Mouse (Mus musculus): ENCODE data around the gene Lrrc27.

The Lrrc27 gene

DNA sequence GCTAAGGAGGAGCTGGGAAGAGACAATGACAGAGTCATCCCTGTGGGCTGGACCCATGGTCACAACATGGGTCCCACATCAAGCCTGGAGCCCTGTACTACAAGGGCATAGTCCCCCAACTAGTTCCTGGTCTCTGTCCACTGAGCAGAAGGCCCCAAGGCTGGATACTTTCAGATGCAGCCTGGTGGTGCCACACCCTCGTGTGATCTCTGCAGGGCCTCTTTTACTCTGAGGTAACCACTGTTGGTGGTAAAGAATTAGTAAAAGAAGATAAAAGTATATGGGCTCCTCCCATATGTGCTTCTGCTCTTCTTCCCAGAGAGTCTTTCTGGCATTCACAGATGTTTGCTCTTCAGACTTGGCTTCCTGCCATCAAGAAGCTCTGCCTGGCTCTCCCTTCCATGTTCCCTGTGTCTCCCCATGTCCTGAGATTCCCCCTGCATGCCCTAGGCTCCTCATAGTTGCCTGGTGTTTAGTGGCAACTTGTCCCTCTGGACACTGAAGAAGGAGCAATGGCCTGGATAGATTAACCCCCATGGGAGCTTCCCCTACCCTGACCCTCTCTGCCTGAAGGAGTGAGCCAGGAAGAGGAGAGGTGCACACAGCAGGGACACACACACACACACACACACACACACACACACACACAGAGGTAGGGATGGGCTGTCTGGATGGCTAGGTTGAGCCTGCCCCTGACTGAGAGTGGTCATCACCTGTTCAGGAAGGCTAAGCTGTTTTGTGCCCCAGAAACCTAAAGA, 60.0 kb downstream of the Lrrc27 start:
- DNase-seq (ENCODE audit: low read depth, low spot score), result no peak

DNA sequence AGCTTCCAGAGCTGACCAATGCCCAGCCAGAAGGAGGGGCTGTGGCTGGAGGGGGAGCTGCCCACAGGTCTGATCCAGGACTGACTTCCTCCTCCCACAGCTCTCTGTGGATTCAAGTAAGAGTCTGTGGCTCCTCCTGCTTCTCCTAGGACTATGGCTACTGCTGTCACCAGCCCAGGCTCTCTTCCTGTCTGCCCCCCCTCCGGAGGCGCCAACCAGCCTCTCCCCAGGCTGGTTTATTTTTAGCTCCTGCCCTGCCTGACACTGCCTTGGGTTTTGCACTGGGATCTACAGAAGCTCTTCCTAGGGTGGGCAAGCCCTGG, 60.6 kb downstream of the Lrrc27 start:
- no peak for DNase-seq (ENCODE audit: low read depth, low spot score)

DNA sequence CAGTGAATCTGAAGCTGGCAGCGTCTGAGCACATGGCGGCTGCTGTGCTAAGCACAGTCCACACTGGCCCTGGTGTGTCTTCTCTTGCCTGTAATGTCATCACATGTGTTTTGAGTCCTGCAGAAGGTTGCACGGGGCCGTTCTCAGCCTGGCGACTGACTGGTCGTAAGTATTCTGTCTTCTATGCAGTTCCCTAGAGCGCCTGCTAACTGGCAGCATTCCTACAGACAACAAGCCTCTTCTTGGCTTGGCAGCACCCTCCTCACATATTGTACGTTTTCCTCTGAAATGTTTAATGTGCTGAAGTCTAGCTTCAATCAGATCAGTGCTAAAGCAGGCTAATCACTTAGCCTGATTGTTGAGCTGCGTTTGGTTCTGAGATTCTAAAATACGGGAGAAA, 62.8 kb downstream of the Lrrc27 start:
- peak; percentile 43 for DNase-seq (ENCODE audit: low read depth, low spot score)

DNA sequence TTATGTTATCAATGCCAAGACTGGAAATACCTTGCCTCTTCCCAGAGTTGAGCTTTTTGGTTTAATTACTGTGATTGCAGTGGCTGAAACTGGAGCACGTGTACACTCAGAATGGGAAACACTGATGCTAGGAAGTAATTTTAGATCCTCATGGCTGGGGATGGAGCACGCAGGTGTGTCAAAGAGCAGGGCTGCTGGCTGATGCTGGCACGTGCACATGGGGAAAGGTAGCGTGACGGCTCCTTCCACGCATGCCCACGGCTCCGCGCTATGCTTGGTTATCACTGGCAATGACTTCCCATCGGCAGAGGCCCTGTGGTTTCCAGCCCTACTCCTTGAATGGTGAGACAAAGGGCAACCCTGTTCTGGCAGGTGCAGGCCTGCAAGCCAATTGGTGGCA, 63.4 kb downstream of the Lrrc27 start:
- no peak for DNase-seq (ENCODE audit: low read depth, low spot score)

DNA sequence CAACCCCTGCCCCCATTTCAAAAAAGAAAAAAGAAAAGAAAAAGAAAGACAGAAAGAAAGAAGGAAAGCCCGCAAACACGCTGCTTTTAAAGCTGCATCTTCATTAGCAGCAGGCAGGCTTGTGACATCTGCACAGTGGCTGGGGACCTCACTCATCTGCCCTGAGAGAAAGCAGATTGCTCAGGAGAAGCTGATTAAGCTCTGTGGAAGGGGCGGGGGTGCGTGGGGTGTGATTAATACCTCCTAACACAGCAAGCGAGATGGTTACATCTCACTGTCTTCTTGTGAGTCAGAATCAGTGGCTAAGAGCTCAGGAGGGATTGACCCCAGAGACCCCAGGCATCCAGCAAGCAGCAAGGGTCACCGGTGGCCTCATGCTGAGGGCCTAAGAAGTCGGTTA, 64.7 kb downstream of the Lrrc27 start:
- DNase-seq (ENCODE audit: low read depth, low spot score), result no peak

- no peak for DNase-seq (ENCODE audit: low read depth, low spot score)
These were observed 66.8 kb downstream of the Lrrc27 start for GRCm38 (mm10) chr7:139279571-139279970.

DNA sequence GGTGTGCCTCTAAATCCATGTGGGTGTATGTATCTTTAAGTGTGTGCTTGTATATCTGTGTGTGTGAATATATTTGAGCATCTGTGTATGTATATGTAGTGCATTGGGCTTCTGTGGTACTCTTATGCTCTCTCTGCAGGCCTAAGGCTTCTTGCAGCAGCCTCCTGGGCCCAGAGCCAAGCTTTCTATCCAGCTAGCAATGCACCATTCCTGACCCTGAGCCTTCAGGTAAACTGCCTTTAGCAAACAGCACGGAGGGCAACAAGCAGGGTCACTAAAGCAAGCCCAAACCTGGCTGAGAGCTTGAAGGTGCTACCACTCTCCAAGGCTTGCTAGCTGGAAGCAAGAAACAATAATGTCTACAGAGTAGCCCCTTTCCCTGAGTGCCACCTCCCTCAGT, 67.3 kb downstream of the Lrrc27 start:
- DNase-seq (ENCODE audit: low read depth, low spot score), result no peak

- no peak for DNase-seq (ENCODE audit: low read depth, low spot score)
These were observed 68.4 kb downstream of the Lrrc27 start for GRCm38 (mm10) chr7:139281195-139281594.

- DNase-seq (ENCODE audit: low read depth, low spot score), result no peak
These were observed 69.2 kb downstream of the Lrrc27 start for GRCm38 (mm10) chr7:139282037-139282436.

DNA sequence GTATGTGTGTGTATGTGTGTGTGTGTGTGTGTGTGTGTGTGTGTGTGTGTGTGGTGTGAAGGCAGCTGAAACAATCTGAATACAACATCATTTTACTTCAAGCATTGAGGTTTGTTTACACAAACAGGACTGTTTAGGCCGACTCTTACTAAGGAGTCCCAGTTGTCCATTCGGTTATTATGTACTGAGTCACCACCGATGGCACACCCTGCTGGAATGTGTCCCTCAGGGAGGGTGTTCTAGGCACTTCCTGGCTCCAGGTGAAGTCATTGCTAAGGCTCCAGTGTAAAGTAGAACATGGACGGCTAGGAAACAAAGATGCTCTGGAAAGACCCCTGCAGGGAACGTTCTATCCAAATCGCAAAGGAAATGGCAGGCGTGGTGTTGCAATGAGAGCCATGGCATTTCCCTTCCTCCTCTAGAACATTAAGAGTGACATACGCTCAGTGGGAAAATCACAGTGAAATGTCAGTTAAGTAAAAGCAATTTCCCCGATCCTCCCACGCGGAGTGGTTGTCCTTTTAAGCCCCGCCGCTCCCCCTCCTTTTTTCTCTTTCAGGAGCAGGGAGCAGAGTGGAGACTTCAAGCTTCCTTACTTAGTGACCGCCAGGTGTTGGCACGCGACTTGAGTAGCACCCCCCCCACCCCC, 72.6 kb downstream of the Lrrc27 start:
- DNase-seq (ENCODE audit: low read depth, low spot score), result no peak

DNA sequence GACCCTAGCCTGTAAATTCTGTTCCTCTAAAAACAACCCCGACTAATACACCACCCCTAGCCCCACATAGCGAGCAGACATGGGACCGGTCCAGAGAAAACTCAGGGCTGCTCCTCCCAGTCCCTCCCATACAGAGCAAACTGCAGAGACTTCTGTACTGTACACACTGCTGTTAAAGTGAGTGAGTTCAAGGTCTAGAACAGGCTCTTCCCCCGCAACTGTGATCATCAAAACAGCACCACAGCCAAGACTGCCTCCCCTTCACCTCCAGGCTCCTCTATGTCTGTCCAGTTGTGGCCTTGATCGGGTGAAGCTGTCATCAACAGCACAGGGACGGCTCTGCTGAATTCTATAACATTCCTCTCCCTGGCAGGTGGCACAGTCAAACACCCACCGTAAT, 75.8 kb downstream of the Lrrc27 start:
- DNase-seq (ENCODE audit: low read depth, low spot score), result no peak

All from brain, embryonic 18.5 days (tissue).